Mouse (Mus musculus) adrenal gland, adult (tissue): Measurements from ENCODE around the gene 4933424G06Rik.
A peak's percentile ranks its signal among the peaks of the same experiment; 100 is the strongest.

Experiments
- DNase-seq, 2 experiments: peaks; one replicate each; pipeline ENCODE4 v3.0.0; 2022 to 2023; ENCODE audit warnings: low spot score in 1 of 2; ENCODE audit not compliant: inconsistent age in 2 of 2

Gene 4933424G06Rik

DNA sequence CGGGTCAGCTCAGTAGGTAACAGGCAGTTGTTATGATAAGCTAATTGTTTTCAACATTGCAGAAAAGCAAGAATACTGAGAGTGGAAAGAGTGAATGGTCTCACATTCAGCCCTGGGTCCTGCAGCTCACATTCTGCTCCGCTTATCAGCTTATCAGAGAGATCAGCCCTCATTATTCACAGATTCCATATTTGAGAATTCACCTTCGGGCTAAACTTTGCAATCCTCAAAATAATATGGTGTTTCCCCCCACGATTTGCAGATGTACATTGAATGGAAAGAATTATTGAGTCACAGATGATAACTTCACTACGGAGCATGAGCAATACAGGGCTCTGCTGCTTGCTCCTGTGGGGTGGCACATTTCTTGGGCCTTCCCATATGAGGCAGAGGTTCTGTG, 58.8 kb downstream of the 4933424G06Rik start:
- no peak for DNase-seq

DNA sequence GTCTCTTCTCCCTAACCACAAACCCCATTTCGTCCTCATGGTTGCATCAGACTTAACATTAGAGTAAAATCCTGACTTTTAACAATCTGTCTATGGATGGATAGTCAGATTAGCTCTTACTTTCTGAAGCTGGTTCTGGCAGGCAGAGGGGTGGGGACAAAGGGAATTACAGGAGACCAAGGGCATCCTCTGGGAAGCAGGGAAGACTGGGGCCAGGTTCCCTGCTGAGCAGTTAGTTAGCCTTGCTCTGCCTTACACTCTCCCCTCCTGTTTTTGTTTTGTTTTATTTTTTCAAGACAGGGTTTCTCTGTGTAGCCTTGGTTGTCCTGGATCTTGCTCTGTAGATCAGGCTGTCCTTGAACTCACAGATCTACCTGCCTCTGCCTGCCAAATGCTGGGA, 60.0 kb downstream of the 4933424G06Rik start:
- DNase-seq, result no peak

DNA sequence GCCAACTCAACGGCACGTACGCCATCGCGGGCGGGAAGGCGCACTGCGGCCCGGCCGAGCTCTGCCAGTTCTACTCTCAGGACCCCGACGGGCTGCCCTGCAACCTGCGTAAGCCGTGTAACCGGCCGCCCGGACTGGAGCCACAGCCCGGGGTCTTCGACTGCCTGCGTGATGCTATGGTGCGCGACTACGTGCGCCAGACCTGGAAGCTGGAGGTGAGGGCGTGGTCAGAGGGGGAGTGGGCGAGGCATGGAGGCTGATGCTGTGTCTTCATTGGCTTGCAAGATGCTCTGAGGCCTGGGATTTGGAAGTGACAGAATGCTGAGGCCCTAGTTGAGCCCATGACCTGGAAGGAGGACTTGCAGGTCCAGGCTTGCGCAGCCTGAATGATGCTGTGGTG, 61.0 kb downstream of the 4933424G06Rik start:
- no peak for DNase-seq

DNA sequence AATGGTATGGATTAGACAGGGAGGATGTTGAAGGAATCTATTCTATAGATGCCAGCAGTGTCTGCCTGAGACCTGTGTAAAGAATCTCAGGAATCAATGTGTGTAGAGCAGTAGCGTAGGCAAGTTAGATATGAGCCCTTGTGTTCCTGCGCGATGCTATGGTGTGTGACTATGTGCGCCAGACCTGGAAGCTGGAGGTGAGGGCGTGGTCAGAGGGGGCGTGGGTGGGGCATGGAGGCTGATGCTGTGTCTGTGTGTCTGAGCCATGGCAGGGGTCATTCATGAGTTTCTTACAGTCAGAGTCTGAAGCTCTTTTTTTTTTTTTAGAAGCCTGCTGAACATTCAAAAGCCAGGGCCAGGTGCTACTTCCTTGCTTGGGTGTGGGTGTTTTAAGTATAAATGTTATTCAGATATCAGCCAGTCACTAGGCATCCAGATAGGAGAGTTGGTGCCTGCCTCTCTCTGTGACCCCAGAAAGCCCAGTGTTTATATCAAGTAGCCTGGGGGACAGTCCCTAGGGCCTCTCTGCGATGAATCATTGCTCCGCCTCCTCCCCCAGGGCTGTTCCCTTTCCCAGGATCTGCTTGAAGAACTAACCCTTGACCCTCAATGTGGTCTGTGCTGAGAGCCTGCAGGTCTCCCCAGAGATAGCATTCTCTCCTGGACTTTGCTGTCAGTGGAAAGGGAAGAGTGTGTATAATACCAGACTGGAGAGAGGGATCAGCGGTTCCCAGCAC, 62.4 kb downstream of the 4933424G06Rik start:
- no peak for DNase-seq

DNA sequence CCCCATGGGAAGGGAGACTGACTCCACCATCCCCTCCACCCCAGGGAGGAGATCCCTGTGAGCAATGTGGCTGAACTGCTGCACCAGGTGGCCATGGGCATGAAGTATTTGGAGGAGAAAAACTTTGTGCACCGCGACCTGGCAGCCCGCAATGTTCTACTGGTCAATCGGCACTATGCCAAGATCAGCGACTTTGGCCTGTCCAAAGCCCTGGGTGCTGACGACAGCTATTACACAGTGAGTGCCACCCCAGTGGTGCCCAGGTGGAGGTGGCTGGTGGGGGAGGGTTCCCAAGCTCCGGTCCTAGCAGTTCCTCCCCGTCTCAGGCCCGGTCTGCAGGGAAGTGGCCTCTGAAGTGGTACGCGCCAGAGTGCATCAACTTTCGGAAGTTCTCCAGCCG, 70.8 kb downstream of the 4933424G06Rik start:
- DNase-seq, result no peak

DNA sequence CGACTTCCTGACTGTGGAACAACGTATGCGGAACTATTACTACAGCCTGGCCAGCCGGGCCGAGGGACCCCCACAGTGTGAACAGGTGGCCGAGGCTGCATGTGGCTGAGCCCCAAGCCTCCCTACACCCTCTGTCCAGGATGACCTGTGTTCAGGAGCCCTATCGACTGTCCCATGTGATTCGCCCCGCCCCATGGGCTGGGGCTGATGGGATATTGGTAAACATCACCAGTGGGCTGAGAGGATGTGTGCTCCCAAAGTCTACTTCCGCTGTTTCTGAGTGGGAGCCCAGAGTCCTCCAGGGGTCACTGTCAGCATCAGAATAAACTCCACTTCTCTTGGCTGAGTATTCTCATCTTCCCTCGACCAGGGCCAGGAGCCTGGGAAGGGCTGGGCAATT, 72.5 kb downstream of the 4933424G06Rik start:
- no peak for DNase-seq

DNA sequence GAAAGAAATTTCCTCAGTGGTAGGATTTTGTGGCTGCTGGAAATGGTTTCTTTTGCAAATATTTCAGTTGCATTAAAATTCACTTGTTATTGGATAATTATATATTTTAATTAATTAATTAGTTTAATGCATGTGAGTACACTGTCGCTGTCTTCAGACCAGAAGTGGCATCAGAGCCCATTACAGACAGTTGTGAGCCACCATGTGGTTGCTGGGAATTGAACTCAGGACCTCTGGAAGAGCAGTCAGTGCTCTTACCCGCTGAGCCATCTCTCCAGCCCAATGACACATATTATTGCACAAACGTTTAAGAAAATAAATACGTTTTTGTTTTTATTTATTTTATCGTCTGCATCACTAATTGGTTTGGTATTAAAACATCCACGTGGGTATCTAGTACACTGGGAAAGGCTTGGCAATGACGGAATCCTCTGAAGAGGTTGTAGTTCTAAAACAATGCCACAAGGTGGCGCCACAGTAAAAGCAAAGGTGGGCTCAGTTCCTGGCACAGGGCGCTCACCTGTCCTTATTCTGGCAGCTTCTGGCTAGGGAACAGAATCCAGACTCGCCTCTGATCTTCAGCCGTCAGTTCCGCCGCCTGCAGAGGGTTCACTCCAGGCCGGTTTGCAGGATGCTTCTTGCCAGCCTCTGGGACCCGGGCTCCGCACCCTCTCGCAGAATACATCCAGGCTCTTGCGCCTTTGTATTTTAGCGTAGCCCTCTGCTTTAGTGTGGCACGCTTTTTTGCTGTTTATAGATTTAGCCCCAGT, 74.6 kb downstream of the 4933424G06Rik start:
- DNase-seq, result peak; percentile 68 to 90

DNA sequence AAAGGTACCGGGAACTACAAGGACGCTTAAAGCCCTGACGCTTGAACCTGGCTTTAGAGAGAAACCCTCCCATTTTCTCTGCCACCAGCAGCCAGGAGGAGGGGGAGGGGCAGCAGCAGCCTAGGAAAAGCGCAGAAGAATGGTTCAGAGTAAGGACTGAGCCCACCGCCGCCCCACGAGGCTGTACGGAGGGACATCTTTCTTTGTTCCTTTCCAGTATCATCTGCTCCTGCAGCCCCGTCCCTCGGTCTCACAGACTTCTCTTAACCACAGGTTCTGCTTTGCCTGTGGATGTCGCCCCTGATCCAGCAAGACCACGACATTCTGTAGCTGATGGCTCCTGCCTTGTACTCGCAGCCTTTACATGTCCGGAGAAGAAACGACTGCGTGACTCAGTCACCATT, 75.3 kb downstream of the 4933424G06Rik start:
- peak in 1 of 2 experiments; percentile 44 for DNase-seq

DNA sequence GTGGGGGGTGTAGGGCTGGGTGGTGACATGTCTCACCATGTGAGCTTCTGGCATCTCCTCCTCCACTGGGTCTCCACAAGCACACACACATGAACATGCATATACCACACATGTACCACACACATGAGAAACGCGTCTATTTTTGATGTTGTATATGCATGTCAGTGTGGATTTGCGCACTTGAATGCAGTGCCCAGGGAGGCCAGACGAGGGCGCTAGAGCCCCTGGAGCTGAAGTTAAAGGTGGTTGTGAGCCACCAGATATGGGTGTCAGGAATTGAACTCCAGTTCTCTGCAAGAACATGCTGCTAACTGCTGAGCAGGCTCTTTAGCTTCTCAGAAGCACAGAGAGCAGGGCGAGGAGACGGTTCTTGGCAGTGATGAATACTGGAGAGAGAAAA, 76.4 kb downstream of the 4933424G06Rik start:
- no peak for DNase-seq

DNA sequence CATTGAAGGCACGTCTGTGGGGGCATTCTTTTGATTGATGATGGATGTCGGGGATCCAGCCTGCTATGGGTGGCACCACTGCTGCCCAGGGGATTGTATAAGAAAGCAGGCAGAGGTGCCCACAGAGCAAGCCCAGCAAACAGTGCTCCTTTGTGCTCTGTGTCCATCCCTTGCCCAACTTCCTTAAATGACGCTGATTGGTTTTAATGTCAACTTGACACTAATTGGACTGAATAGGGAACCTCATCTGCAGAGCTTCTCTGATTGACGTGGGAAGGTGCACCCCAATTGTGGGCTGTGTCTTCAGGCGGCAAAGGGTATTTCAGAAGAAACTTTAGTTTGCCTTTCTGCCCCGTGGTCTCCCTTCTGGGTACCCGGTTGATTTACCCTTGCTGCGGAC, 79.5 kb downstream of the 4933424G06Rik start:
- DNase-seq, result no peak

DNA sequence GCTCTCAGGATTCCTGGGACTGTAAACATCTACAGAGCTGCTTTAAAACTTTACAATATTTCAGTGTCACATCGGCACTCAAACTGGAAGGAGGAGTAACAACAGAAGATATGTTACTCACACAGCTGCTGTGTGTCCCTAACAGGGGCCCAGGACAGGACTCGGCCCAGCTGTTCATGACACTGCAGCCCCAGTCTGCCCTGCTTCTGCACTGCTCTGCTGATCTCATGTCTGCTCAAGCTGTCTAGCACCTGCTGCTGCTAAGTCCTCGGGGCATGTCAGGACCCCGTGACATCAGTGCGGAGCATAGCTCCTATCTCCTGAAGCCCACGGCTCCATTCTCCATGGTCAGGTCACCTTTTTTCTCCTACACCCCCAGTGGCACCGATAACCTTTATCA, 86.8 kb downstream of the 4933424G06Rik start:
- no peak for DNase-seq

DNA sequence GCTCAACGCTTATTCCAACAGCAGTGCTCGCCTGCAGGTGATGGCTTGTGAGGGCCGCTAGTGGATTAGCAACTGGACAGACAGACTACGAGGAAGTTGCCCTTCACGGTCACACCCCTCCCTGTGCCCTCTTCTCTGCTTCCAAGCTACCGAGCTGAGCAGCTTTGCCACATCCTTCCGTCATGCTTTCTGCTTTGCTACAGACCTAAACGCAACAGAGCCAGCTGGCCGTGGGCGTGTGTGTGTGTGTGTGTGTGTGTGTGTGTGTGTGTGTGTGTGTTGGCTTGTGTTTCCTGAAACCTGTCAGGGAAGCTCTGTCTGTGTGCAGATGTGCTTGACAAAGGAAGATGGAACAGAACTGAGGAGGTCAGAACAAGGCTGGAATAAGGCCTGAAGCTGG, 87.5 kb downstream of the 4933424G06Rik start:
- DNase-seq, result no peak

DNA sequence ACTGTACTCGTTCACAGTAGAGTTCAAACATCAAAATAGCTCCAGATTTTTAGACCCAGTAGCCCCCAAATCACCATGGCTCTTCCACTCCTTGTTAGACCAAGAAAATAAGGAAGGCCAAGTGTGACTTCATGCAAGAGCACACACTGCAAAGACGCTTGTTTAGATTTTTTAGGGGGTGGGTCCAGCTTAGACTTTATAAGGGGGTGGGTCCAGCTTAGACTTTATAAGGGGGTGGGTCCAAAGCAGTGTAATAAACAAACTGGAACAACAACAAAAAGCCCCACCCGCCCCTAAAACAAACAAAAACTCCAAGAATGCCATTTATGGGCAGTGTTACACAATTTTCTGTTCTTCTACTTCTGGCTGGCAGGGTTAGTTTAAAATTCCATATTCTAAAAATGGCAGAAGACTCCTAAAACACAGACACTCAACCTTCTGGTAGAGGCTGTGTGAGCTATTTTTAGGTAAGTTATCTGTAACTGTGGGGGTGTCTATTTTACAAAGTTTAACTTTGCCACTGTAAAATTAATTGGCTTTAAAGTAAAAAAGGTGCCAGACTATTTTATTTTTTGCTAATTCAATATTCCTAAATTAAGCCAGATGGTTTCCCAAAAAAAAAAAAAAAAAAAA, 90.5 kb downstream of the 4933424G06Rik start:
- DNase-seq, result no peak

DNA sequence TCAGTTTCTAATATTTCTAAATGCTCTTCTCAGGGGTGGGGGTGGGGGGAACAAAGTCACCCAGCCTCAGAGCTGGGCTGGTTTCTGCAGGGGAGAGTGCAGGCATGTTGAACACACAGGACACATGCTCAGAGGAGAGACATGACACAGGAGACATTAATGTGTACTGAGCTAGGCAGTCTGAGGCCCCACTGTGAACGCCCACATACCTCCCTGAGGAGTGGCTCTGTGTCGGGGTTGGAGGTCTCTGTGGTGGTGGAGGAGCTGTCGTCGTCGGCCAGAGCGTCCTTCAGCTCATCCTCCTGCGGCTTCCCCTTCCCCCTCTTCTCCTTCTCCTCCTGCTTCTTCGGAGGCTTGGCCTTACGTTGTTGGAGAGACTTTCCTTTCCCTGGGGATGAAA, 94.3 kb downstream of the 4933424G06Rik start:
- DNase-seq, result no peak

DNA sequence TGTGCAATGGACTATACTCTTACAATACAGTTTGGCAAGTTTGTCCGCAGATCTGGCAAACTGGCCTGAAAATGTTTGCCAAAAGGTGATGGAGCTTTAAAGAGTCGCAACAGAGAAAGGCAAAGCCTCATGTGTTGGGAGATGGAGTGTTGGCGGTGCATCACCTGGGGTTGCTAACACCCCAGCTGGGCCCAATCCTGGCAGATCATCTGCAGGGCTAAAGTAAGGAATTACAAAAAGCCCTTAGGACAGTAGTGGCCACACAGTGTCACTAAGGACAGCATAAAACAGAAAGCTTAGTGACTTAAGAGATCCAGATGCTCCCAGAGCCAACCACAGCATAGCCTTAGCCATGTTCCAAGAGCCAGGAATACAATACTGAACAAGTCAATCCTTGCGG, 94.9 kb downstream of the 4933424G06Rik start:
- no peak for DNase-seq

DNA sequence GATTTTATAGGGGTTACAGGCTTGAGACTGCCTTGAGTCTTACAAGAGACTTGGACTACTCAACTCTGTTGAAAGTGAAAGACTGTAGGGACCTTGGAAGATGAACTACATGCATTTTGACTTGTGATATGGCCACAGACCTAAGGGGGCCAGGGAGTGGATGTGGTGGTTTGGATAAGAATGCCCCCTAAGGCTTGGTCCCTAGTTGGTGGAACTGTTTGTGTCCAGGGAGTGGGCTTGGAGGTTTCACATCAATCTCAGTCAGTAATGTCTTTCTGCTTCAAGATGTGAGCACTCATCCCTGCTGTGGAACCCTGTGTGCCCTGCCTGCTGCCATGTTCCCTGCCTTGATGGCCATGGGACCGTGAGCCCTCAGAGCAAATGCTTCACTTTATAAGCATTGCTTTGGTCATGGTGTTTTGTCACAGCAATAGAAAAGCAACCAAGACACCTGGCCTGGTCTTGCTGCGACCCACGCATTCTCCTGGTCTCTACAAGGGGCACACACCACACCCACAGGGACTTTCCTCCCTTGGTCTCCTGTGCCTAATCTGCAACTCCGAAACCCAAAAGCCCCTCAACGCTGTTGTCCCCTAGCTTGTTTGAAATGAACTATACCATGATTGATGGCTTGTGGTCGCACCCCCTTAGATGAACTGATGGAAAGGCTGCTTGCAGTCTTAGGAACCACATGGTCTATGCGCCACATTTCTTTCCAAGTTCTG, 96.4 kb downstream of the 4933424G06Rik start:
- no peak for DNase-seq

DNA sequence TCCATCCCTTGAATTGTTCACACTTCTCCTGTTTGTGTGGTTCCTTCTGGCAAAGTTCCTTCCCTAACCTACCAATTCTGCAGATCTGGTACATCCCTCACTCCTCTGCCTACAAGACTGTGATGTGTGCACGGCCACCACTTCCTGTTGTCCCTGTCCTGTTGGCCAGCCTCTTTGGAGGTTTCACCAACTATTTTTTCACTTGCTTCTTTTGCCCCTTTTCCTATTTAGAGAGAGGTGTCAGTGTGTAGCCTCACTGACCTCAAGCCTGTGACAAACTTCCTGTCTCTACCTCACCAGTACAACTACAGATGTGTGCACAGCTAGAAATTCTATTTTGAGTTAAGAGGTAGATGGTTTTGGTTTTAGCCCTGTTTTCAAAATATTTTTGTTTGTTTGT, 97.1 kb downstream of the 4933424G06Rik start:
- DNase-seq, result no peak
